Mouse (Mus musculus): ENCODE results near the gene Gdap1l1. TPM values are rescaled to one million over a fixed set of nuclear protein-coding genes. Genes with fewer than 3 reads are reported as not detected.

The Gdap1l1 gene
- total and polyA plus RNA-seq, 3 experiments = 0.25 TPM; not detected in 2

- 85% methylated on average over 6 of the region's 6 CpGs for WGBS
- TF ChIP-seq CTCF (IDR thresholded peaks at IDR 0.05) (no peak), EP300 (IDR thresholded peaks at IDR 0.05; ENCODE audit: insufficient read depth, low read depth, low read length) (no peak), POLR2A (IDR thresholded peaks at IDR 0.05; ENCODE audit: insufficient read depth, low read depth, low read length) (no peak)
- H3K36me3 ChIP-seq (ENCODE audit: control insufficient read depth, insufficient read depth, low read length) = peaks cover 4% of the 10 kb centered on the region; the same call in 1 of the 2 replicates
- DNase-seq = no peak
- no peak within 1 kb of the TSS for H3K4me3 ChIP-seq
- H3K4me1 ChIP-seq (ENCODE audit: control insufficient read depth, insufficient read depth, low read length) = peaks cover 5% of the 10 kb centered on the region
- no peak within 1 kb of the TSS for H3K27ac ChIP-seq
- intact Hi-C loops (cut with DNase I) = no loop called here
- H3K27me3 ChIP-seq (ENCODE audit: control insufficient read depth, insufficient read depth, low read length) = no peaks in the 10 kb centered on the region
- H3K79me2 ChIP-seq (replicated peaks; ENCODE audit: control insufficient read depth, insufficient read depth, low read length) = peaks cover 3% of the 10 kb centered on the region; the same call in 1 of the 2 replicates
- H3K9ac ChIP-seq (ENCODE audit: low read depth, low read length) = no peak within 1 kb of the TSS
Observed at GRCm38 (mm10) chr2:163424597-163424996, 13.7 kb upstream of the Gdap1l1 start, which contains the start of gene Oser1. TSS of gene Oser1 (minus strand) at chr2:163424697.

GRCm38 (mm10) chr2:163428346-163429011, 9.8 kb upstream of the Gdap1l1 start:
- Histone ChIP-seq H3K27ac (no peak overlapping the region), H3K4me3 (no peak overlapping the region), H3K4me1 (ENCODE audit: control insufficient read depth, insufficient read depth, low read length) (no peaks in the 10 kb centered on the region), H3K36me3 (ENCODE audit: control insufficient read depth, insufficient read depth, low read length) (no peaks in the 10 kb centered on the region), H3K79me2 (replicated peaks; ENCODE audit: control insufficient read depth, insufficient read depth, low read length) (no peaks in the 10 kb centered on the region), H3K27me3 (ENCODE audit: control insufficient read depth, insufficient read depth, low read length) (no peaks in the 10 kb centered on the region), H3K9ac (ENCODE audit: low read depth, low read length) (no peak overlapping the region)
- DNase-seq = no peak
- WGBS = 19% methylated on average over 4 of the region's 4 CpGs
- intact Hi-C loops (cut with DNase I) = no loop called here
- no peak for TF ChIP-seq EP300 (IDR thresholded peaks at IDR 0.05; ENCODE audit: insufficient read depth, low read depth, low read length)
- no peak for TF ChIP-seq CTCF (IDR thresholded peaks at IDR 0.05)
- TF ChIP-seq POLR2A (IDR thresholded peaks at IDR 0.05; ENCODE audit: insufficient read depth, low read depth, low read length) = no peak

- intact Hi-C loops (cut with DNase I) = no loop called here
- WGBS = 80% methylated on average over 9 of the region's 9 CpGs
Observed at GRCm38 (mm10) chr2:163431289-163431688, 7.0 kb upstream of the Gdap1l1 start.

GRCm38 (mm10) chr2:163433971-163434370, 4.3 kb upstream of the Gdap1l1 start:
- TF ChIP-seq CTCF (IDR thresholded peaks at IDR 0.05) (no peak), POLR2A (IDR thresholded peaks at IDR 0.05; ENCODE audit: insufficient read depth, low read depth, low read length) (no peak), EP300 (IDR thresholded peaks at IDR 0.05; ENCODE audit: insufficient read depth, low read depth, low read length) (no peak)
- WGBS = 16% methylated on average over 4 of the region's 4 CpGs
- no peak overlapping the region for H3K4me3 ChIP-seq
- peaks cover 6% of the 10 kb centered on the region for H3K27me3 ChIP-seq (ENCODE audit: control insufficient read depth, insufficient read depth, low read length)
- DNase-seq = no peak
- intact Hi-C loops (cut with DNase I) = no loop called here
- H3K36me3 ChIP-seq (ENCODE audit: control insufficient read depth, insufficient read depth, low read length) = no peaks in the 10 kb centered on the region
- H3K27ac ChIP-seq = no peak overlapping the region
- no peaks in the 10 kb centered on the region for H3K4me1 ChIP-seq (ENCODE audit: control insufficient read depth, insufficient read depth, low read length)
- no peak overlapping the region for H3K9ac ChIP-seq (ENCODE audit: low read depth, low read length)
- no peaks in the 10 kb centered on the region for H3K79me2 ChIP-seq (replicated peaks; ENCODE audit: control insufficient read depth, insufficient read depth, low read length)

More at GRCm38 (mm10) chr2:163431289-163431688, 7.0 kb upstream of the Gdap1l1 start:
- Histone ChIP-seq H3K4me3 (no peak overlapping the region), H3K79me2 (replicated peaks; ENCODE audit: control insufficient read depth, insufficient read depth, low read length) (no peaks in the 10 kb centered on the region), H3K4me1 (ENCODE audit: control insufficient read depth, insufficient read depth, low read length) (no peaks in the 10 kb centered on the region), H3K9ac (ENCODE audit: low read depth, low read length) (no peak overlapping the region), H3K27me3 (ENCODE audit: control insufficient read depth, insufficient read depth, low read length) (no peaks in the 10 kb centered on the region), H3K36me3 (ENCODE audit: control insufficient read depth, insufficient read depth, low read length) (no peaks in the 10 kb centered on the region), H3K27ac (no peak overlapping the region)
- TF ChIP-seq CTCF (IDR thresholded peaks at IDR 0.05) (no peak), EP300 (IDR thresholded peaks at IDR 0.05; ENCODE audit: insufficient read depth, low read depth, low read length) (no peak), POLR2A (IDR thresholded peaks at IDR 0.05; ENCODE audit: insufficient read depth, low read depth, low read length) (no peak)
- no peak for DNase-seq

- WGBS = 51% methylated on average over 4 of the region's 4 CpGs
- H3K27me3 ChIP-seq (ENCODE audit: control insufficient read depth, insufficient read depth, low read length) = peaks cover 6% of the 10 kb centered on the region
- H3K4me1 ChIP-seq (ENCODE audit: control insufficient read depth, insufficient read depth, low read length) = no peaks in the 10 kb centered on the region
- no peak overlapping the region for H3K4me3 ChIP-seq
- no peaks in the 10 kb centered on the region for H3K36me3 ChIP-seq (ENCODE audit: control insufficient read depth, insufficient read depth, low read length)
- TF ChIP-seq POLR2A (IDR thresholded peaks at IDR 0.05; ENCODE audit: insufficient read depth, low read depth, low read length) = no peak
- no peak for TF ChIP-seq EP300 (IDR thresholded peaks at IDR 0.05; ENCODE audit: insufficient read depth, low read depth, low read length)
- TF ChIP-seq CTCF (IDR thresholded peaks at IDR 0.05) = no peak
- no peak for DNase-seq
- intact Hi-C loops (cut with DNase I) = no loop called here
- H3K79me2 ChIP-seq (replicated peaks; ENCODE audit: control insufficient read depth, insufficient read depth, low read length) = no peaks in the 10 kb centered on the region
- H3K9ac ChIP-seq (ENCODE audit: low read depth, low read length) = no peak overlapping the region
- H3K27ac ChIP-seq = no peak overlapping the region
Observed at GRCm38 (mm10) chr2:163437800-163438199, 476 bp upstream of the Gdap1l1 start.

Measured in heart, adult 2 months (tissue).